Mouse (Mus musculus) limb, embryonic 11.5 days (tissue): Measurements from ENCODE around the gene Ptcra. TPM values are rescaled to one million over a fixed set of nuclear protein-coding genes. Genes with fewer than 3 reads are reported as not detected.

Experiments used
- ATAC-seq: fragments of 200-750 bp; cut with Nextera tagmentation; 2 replicates; pipeline ENCODE4 v1.8.0; 2017; ENCODE audit warnings: low read depth; ENCODE audit not compliant: insufficient number of reproducible peaks, low FRiP score, low TSS enrichment
- DNase-seq: peaks from one replicate; pipeline ENCODE4 v3.0.0-alpha.2; 2015; ENCODE audit warnings: low spot score
- H3K27ac ChIP-seq: fragments of 300-500 bp; sonication (generic); replicated peaks from 2 replicates; pipeline ENCODE4 v1.5.1; 2014; ENCODE audit warnings: low read depth, mild to moderate bottlenecking, low read length
- H3K27me3 ChIP-seq: fragments of 300-500 bp; sonication (generic); 2 replicates; pipeline ENCODE4 v1.6.1; 2014; ENCODE audit warnings: mild to moderate bottlenecking, low read length, mixed read lengths; ENCODE audit not compliant: control insufficient read depth, insufficient read depth
- H3K36me3 ChIP-seq: fragments of 300-500 bp; sonication (generic); 2 replicates; pipeline ENCODE4 v1.6.1; 2014; ENCODE audit warnings: mild to moderate bottlenecking, low read length, moderate library complexity, mixed read lengths; ENCODE audit not compliant: control insufficient read depth, insufficient read depth
- H3K4me1 ChIP-seq: fragments of 300-500 bp; sonication (generic); 2 replicates; pipeline ENCODE4 v1.6.1; 2014; ENCODE audit warnings: low read length, mixed read lengths; ENCODE audit not compliant: control insufficient read depth, insufficient read depth
- H3K4me2 ChIP-seq: fragments of 300-500 bp; sonication (generic); 2 replicates; pipeline ENCODE4 v1.6.1; 2014; ENCODE audit warnings: low read depth, mild to moderate bottlenecking, moderate library complexity; ENCODE audit not compliant: severe bottlenecking
- H3K4me3 ChIP-seq: fragments of 300-500 bp; sonication (generic); 2 replicates; pipeline ENCODE4 v1.5.1; 2014; ENCODE audit warnings: low read depth, low read length
- H3K9ac ChIP-seq: fragments of 300-500 bp; sonication (generic); 2 replicates; pipeline ENCODE4 v1.6.1; 2014; ENCODE audit warnings: mild to moderate bottlenecking, low read length
- H3K9me3 ChIP-seq: fragments of 300-500 bp; sonication (generic); 2 replicates; pipeline ENCODE4 v1.6.1; 2016; ENCODE audit warnings: low read length; ENCODE audit not compliant: control insufficient read depth
- WGBS: fragments of 180-500 bp; shearing (Covaris S2); extraction: QIAGEN DNeasy Blood & Tissue Kit; methylation state at CpG from one replicate; pipeline ENCODE4 v1.1.7; 2014; 5-methylcytosine and 5-hydroxymethylcytosine counted together
- polyA plus RNA-seq: library from polyadenylated mRNA; unstranded; fragments of >200 nt; fragmentation: Nextera tagmentation; extraction: Ambion mirVana; gene quantifications from 2 replicates; pipeline ENCODE4 v1.2.1, GENCODE M21; 2014

Ptcra gene
- 0.48 and 0.91 TPM in 2 replicates for polyA plus RNA-seq

DNA sequence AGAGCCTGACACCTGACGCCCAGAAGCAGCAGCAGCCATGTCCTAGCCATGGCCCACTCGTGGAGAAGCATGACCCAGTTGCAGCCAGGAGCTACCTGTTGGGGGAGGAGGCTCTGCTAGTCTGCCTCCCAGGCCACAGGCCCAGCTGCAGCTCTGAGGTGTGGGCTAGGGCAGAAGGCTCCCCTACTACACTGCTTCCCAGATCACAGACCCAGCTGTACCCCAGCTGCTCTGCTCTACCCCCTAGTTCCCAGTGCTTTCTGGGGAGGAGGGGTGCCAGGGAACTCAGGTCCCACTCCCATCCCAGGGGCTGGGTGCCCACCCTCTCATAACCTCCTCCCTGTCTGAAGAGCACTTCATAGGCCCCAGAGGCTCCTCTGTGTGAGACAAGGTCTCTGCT, at the start of gene Ptcra:
Gene Ptcra (minus strand): TSS at position 169 of the 400 bp plus-strand sequence.
- Histone ChIP-seq H3K4me2 (no peak within 1 kb of the TSS), H3K9me3 (no peaks in the 10 kb centered on the region), H3K9ac (no peak within 1 kb of the TSS; the same call in 1 of the 2 replicates), H3K4me3 (no peak within 1 kb of the TSS), H3K36me3 (no peaks in the 10 kb centered on the region), H3K4me1 (peaks cover 5% of the 10 kb centered on the region; the same call in 1 of the 2 replicates), H3K27ac (no peak within 1 kb of the TSS), H3K27me3 (no peaks in the 10 kb centered on the region)
- no peak for ATAC-seq
- DNase-seq: no peak
- WGBS: 51% methylated on average over 2 of the region's 2 CpGs

DNA sequence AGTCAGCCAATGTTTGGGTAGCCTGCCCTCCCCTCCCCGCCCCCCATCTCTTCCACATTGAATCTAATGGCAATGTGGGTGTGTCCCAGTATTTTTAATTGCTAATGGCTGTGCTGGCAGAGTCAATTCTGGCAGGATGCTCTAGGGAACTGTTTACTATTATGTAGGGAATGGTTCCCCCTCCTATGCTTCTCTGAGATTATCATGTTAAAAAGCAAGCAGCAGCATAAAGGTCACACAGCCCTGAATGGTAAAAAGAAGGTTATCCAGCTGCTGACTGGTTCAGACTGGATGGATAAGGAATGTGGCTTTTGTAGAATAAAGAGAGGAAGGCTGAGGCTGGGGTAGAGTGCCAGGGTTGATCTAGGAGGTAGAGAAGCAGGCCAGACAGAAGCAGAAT, 48.9 kb upstream of the Ptcra start:
- 90% methylated on average over 1 of the region's 1 CpGs for WGBS
- no peak overlapping the region for H3K9ac ChIP-seq
- peaks cover 5% of the 10 kb centered on the region for H3K36me3 ChIP-seq
- H3K9me3 ChIP-seq: no peaks in the 10 kb centered on the region
- ATAC-seq (no peak), DNase-seq (no peak)
- H3K4me2 ChIP-seq: no peak overlapping the region
- H3K4me3 ChIP-seq: no peak overlapping the region
- no peaks in the 10 kb centered on the region for H3K27me3 ChIP-seq
- no peak overlapping the region for H3K27ac ChIP-seq
- no peaks in the 10 kb centered on the region for H3K4me1 ChIP-seq

DNA sequence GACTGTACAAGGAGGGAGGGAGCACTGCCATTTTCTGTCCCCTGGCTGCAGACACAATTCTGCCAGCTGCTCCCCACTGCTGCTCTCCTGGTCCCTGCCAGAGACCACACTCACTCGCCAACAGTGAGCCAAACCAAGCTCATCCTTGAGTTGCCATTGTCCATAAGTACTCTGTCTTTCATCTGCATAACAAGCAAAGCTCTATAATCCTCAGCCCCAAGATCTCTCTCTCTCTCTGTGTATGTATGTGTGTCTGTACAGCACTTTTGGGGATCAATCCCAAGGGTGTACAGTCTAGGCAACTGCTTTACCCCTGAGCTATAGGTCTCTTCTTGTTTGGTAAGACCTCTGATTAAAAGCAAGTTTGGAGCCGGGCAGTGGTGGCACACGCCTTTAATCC, 47.2 kb upstream of the Ptcra start:
- Histone ChIP-seq H3K4me1 (no peaks in the 10 kb centered on the region), H3K36me3 (peaks cover 13% of the 10 kb centered on the region)
- WGBS: 86% methylated on average over 3 of the region's 3 CpGs

DNA sequence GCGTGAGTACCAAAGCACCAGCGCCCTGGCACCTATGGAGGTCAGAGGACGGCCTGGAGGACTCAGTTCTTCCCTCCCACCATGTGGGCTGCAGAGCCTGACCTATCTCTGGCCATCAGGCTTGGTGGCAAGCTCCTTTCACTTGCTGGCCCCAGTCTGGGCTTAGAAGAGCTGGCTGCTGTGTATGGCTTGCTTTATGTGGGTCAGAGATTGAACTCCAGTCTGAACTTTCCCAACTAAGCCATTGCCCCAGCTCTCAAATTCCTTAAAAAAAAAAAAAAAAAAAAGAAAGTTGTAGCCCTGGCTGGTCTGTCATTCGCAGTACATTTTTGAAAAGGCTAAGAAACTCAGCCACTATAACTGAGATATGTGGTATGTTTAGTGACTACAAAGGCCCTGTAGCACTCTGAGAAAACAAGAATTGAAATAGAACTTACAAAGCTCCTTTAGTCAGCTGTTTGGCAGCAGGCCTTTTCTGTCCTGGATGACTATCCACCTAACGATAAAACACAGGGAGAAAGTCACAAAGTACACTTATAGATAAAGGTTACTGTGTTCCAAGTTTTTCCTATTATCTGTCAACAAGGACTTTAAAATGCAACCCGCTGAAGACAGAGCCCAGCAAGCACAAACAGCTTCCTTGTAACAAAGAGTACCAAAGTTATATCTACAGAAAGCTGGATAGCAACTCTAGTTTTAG, 45.8 kb upstream of the Ptcra start:
- DNase-seq: no peak
- no peak for ATAC-seq
- no peak overlapping the region for H3K27ac ChIP-seq

More for the DNA sequence above, 47.2 kb upstream of the Ptcra start:
- Histone ChIP-seq H3K27me3 (no peaks in the 10 kb centered on the region), H3K27ac (no peak overlapping the region), H3K9me3 (no peaks in the 10 kb centered on the region), H3K9ac (no peak overlapping the region), H3K4me2 (no peak overlapping the region), H3K4me3 (no peak overlapping the region)
- no peak for DNase-seq
- no peak for ATAC-seq

DNA sequence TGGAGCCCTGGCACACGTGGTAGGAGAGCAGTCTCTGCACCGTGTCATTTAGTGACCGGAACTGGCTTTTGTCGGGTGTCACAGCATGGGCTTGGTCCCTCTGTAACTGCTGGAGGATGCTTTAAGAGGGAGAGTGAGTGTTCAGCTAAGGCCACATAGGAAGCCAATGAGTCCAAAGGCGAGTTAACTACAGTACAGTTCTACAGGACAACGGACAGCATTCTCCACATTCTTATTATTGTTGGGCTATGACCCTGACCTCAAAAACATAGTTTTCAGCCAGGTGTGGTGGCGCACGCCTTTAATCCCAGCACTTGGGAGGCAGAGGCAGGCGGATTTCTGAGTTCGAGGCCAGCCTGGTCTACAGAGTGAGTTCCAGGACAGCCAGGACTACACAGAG, 44.9 kb upstream of the Ptcra start:
- DNase-seq (no peak), ATAC-seq (no peak)
- Histone ChIP-seq H3K4me2 (no peak overlapping the region), H3K4me3 (no peak overlapping the region), H3K27ac (no peak overlapping the region), H3K9ac (no peak overlapping the region), H3K9me3 (no peaks in the 10 kb centered on the region), H3K4me1 (no peaks in the 10 kb centered on the region), H3K27me3 (no peaks in the 10 kb centered on the region), H3K36me3 (peaks cover 13% of the 10 kb centered on the region)
- 95% methylated on average over 10 of the region's 10 CpGs for WGBS

More for the DNA sequence above, 45.8 kb upstream of the Ptcra start:
- Histone ChIP-seq H3K27me3 (no peaks in the 10 kb centered on the region), H3K4me3 (no peak overlapping the region), H3K36me3 (peaks cover 13% of the 10 kb centered on the region), H3K9ac (no peak overlapping the region), H3K4me1 (no peaks in the 10 kb centered on the region), H3K4me2 (no peak overlapping the region), H3K9me3 (no peaks in the 10 kb centered on the region)
- WGBS: 87% methylated on average over 6 of the region's 6 CpGs

DNA sequence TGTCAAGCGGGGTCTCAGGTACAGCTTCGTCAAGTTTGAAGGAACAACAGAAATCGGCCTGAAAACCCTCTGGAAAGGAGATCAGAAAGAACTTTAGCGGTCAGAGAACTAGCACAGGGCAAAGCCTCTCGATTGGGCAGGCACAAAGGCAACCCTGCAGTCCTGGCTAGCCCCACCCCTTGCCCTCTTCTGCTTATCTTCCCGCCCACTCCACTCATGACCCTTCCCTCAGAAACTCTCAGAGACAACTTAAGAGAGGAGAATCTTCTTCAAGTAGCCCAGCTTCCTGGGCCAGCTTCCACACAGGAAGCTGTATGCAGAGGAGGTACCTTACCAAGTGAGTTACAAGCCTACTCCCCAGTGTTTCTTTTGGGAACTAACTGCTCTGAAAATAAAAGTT, 38.2 kb upstream of the Ptcra start:
- no peak overlapping the region for H3K9ac ChIP-seq
- no peaks in the 10 kb centered on the region for H3K27me3 ChIP-seq
- no peak overlapping the region for H3K4me2 ChIP-seq
- peaks cover 8% of the 10 kb centered on the region; the same call in 1 of the 2 replicates for H3K36me3 ChIP-seq
- DNase-seq (no peak), ATAC-seq (no peak)
- H3K4me1 ChIP-seq: no peaks in the 10 kb centered on the region
- no peak overlapping the region for H3K4me3 ChIP-seq
- no peak overlapping the region for H3K27ac ChIP-seq
- WGBS: 91% methylated on average over 6 of the region's 6 CpGs
- no peaks in the 10 kb centered on the region for H3K9me3 ChIP-seq

DNA sequence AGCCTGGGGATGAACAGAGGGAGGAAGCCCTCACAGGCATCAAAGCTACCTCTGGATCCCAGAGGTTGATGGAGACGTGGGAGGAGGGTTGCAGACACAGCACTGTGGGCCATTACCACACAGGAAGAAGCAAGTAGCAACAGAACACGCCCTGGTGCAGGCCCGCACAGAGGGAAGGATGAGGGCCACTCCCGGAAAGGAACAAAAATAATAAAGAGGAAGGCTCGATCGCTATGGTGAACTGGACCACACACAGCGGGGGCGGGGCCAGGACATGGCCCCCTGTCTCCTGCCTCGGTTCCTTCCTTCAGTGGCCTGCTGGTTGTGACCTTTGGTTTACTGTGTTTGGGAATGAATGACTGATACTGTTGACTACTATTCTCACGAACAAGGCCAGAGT, 36.2 kb upstream of the Ptcra start:
- no peak overlapping the region for H3K4me2 ChIP-seq
- no peaks in the 10 kb centered on the region for H3K9me3 ChIP-seq
- H3K27ac ChIP-seq: no peak overlapping the region
- no peak overlapping the region for H3K4me3 ChIP-seq
- H3K27me3 ChIP-seq: no peaks in the 10 kb centered on the region
- WGBS: 83% methylated on average over 10 of the region's 10 CpGs
- DNase-seq: no peak
- H3K9ac ChIP-seq: no peak overlapping the region
- no peaks in the 10 kb centered on the region for H3K4me1 ChIP-seq
- peaks cover 5% of the 10 kb centered on the region; the same call in 1 of the 2 replicates for H3K36me3 ChIP-seq
- ATAC-seq: no peak

DNA sequence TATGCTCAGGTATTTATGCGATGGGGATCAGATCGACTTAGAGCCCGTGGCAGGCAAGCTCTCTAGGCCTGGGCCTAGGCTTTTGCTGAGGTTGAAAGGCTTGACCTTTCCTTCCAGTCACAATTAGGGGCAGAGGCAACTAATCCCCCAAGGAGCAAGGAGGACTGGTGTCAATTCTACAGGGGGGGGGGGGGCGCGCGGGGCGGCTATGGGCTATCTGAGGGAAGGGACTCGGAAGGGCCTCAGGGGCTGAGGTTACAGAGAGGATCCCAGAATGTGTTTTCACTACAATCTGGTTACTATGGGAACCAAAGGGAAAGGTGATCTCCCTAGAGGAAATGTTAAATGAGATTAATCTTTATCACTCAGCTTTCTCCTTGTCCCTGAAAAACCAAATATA, 33.9 kb upstream of the Ptcra start:
- Histone ChIP-seq H3K9ac (no peak overlapping the region), H3K36me3 (peaks cover 5% of the 10 kb centered on the region; the same call in 1 of the 2 replicates), H3K4me3 (no peak overlapping the region), H3K27ac (no peak overlapping the region), H3K9me3 (no peaks in the 10 kb centered on the region), H3K4me2 (no peak overlapping the region), H3K4me1 (no peaks in the 10 kb centered on the region), H3K27me3 (no peaks in the 10 kb centered on the region)
- no peak for ATAC-seq
- 32% methylated on average over 8 of the region's 8 CpGs for WGBS
- DNase-seq: no peak

DNA sequence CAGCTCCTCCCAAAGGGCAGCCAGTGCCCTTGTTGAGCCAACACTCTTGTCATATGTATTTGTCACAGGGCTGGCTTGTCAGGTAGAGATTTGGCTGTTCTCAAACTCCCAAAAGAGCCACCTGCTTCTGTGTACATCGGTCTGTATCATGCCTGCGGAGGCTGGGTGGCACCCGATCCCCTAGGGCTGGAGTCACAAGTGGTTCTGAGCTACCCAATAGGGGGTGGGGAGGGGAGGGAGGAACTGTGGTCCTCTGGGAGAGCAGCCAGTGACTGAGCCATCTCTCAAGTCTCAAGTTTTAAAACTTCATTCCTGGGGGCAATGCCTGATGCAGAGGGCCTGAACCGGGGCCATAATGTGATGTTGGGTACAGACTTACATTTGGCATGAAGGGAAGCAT, 33.2 kb upstream of the Ptcra start:
- Histone ChIP-seq H3K4me3 (no peak overlapping the region), H3K4me2 (no peak overlapping the region), H3K9ac (no peak overlapping the region), H3K27ac (no peak overlapping the region), H3K36me3 (peaks cover 5% of the 10 kb centered on the region; the same call in 1 of the 2 replicates), H3K9me3 (no peaks in the 10 kb centered on the region), H3K4me1 (no peaks in the 10 kb centered on the region), H3K27me3 (no peaks in the 10 kb centered on the region)
- DNase-seq (no peak), ATAC-seq (no peak)
- 85% methylated on average over 4 of the region's 4 CpGs for WGBS
